Mouse (Mus musculus): Measurements from ENCODE around the gene Sfrp2.

Sfrp2 gene

GRCm38 (mm10) chr3:83765871-83766725, at the start of gene Sfrp2:
TSS of gene Sfrp2 (plus strand) at chr3:83766321.
- peak; percentile 29 to 30 for DNase-seq (ENCODE audit: low spot score in 2 of 2)

- DNase-seq (ENCODE audit: low spot score in 2 of 2) = no peak
Observed at GRCm38 (mm10) chr3:83717643-83718231, 48.4 kb upstream of the Sfrp2 start.

- no peak for DNase-seq (ENCODE audit: low spot score in 2 of 2)
Observed at GRCm38 (mm10) chr3:83718662-83719061, 47.5 kb upstream of the Sfrp2 start.

- DNase-seq (ENCODE audit: low spot score in 2 of 2) = no peak
Observed at GRCm38 (mm10) chr3:83728223-83728622, 37.9 kb upstream of the Sfrp2 start.

- DNase-seq (ENCODE audit: low spot score in 2 of 2) = no peak
Observed at GRCm38 (mm10) chr3:83728675-83729390, 37.3 kb upstream of the Sfrp2 start.

GRCm38 (mm10) chr3:83733985-83734384, 32.1 kb upstream of the Sfrp2 start:
- DNase-seq (ENCODE audit: low spot score in 2 of 2) = no peak

GRCm38 (mm10) chr3:83736980-83737379, 29.1 kb upstream of the Sfrp2 start:
- no peak for DNase-seq (ENCODE audit: low spot score in 2 of 2)

GRCm38 (mm10) chr3:83740246-83740645, 25.9 kb upstream of the Sfrp2 start:
- DNase-seq (ENCODE audit: low spot score in 2 of 2) = no peak

GRCm38 (mm10) chr3:83747276-83747675, 18.8 kb upstream of the Sfrp2 start:
- no peak for DNase-seq (ENCODE audit: low spot score in 2 of 2)

- no peak for DNase-seq (ENCODE audit: low spot score in 2 of 2)
Observed at GRCm38 (mm10) chr3:83747895-83748294, 18.2 kb upstream of the Sfrp2 start.

GRCm38 (mm10) chr3:83751625-83752024, 14.5 kb upstream of the Sfrp2 start:
- DNase-seq (ENCODE audit: low spot score in 2 of 2) = no peak

GRCm38 (mm10) chr3:83752196-83752595, 13.9 kb upstream of the Sfrp2 start:
- DNase-seq (ENCODE audit: low spot score in 2 of 2) = no peak

- no peak for DNase-seq (ENCODE audit: low spot score in 2 of 2)
Observed at GRCm38 (mm10) chr3:83755043-83755635, 11.0 kb upstream of the Sfrp2 start.

GRCm38 (mm10) chr3:83755666-83756065, 10.5 kb upstream of the Sfrp2 start:
- no peak for DNase-seq (ENCODE audit: low spot score in 2 of 2)

- no peak for DNase-seq (ENCODE audit: low spot score in 2 of 2)
Observed at GRCm38 (mm10) chr3:83762361-83762760, 3.8 kb upstream of the Sfrp2 start.

- DNase-seq (ENCODE audit: low spot score in 2 of 2) = peak; percentile 74 to 79
Observed at GRCm38 (mm10) chr3:83763551-83764548, 2.3 kb upstream of the Sfrp2 start.

GRCm38 (mm10) chr3:83766726-83767070, 577 bp downstream of the Sfrp2 start:
- no peak for DNase-seq (ENCODE audit: low spot score in 2 of 2)

GRCm38 (mm10) chr3:83767121-83767520, 1.0 kb downstream of the Sfrp2 start:
- DNase-seq (ENCODE audit: low spot score in 2 of 2) = no peak

GRCm38 (mm10) chr3:83768293-83769035, 2.3 kb downstream of the Sfrp2 start:
- DNase-seq (ENCODE audit: low spot score in 2 of 2) = no peak

- no peak for DNase-seq (ENCODE audit: low spot score in 2 of 2)
Observed at GRCm38 (mm10) chr3:83769036-83769410, 2.9 kb downstream of the Sfrp2 start.

Data from urinary bladder, postnatal 36 days (tissue).